Mouse (Mus musculus) kidney, postnatal 36 days (tissue): Measurements from ENCODE around the gene Morf4l1.
"Not testable (repeated sequence)": the region's sequence is repeated elsewhere in the genome, so short reads cannot be mapped to it uniquely, and the experiment has no call there.

Experiments used
- DNase-seq, 2 experiments: peaks; one replicate each; pipeline ENCODE4 v3.0.0; 2021 to 2022; ENCODE audit warnings: mixed read lengths in 2 of 2

The Morf4l1 gene

GRCm38 (mm10) chr9:90059828-90060573 is 54.6 kb downstream of the Morf4l1 start:
- DNase-seq = no peak

DNA sequence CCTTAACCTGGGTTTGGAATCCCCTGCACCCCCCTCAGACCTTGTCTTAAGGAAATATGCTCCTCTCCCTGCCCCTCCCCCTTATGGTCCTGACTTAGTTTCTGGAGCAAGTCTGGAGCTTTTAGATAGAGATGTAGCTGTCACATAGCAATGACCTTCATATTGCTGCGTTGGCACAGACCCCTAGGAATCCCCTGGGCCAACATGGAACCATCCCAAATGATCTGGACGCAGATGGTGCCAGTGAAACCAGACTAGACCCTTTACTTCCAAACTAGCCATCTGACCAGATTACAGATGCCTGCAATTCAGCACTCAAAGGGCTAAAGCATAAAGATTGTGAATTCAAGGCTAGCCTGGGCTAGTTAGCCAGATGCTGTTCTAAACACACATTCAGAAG is 57.9 kb downstream of the Morf4l1 start:
- no peak for DNase-seq

GRCm38 (mm10) chr9:90055911-90056310 is 58.7 kb downstream of the Morf4l1 start:
- no peak for DNase-seq

DNA sequence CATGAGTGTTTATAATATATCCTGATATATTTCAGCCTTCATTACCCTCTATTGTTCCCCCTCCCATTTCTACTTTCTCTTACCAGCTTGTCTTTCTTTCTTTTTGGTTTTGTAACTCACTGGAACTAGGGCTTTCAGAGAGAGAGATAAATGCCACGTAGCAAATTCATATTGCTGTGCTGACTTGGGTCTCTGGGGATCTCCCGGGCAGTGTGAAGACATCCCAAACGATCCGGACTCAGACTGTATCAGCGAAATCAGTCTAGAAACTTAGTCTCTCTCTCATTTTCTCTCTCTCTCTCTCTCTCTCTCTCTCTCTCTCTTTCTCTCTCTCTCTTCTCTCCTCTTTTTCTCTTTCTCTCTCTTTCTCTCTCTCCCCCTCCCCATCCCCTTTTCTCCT is 59.2 kb downstream of the Morf4l1 start:
- DNase-seq = no peak

- DNase-seq = peak; percentile 88 to 89
Measured at GRCm38 (mm10) chr9:90054371-90055145, 60.0 kb downstream of the Morf4l1 start.

DNA sequence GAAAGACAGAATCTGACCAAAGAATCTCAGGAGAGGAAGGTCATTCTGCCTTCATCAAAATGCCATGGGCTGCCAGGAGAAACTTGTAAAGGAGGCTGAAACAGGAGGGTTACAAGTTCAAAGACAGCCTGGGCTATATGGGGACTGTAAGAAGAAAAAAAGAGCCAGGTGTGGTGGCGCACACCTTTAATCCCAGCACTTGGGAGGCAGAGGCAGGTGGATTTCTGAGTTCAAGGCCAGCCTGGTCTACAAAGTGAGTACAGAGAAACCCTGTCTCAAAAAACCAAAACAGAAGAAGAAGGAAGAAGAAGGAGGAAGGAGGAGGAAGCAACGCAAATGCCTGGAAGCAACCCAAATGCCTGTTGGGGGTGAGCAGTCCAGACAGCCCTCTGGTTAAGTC is 60.7 kb downstream of the Morf4l1 start, which contains the start of gene Ctsh:
TSS of gene Ctsh (plus strand) at position 301 of the 400 bp plus-strand sequence.
- DNase-seq = no peak

GRCm38 (mm10) chr9:90047937-90048627 is 66.5 kb downstream of the Morf4l1 start:
- peak in 1 of 2 experiments; percentile 17 for DNase-seq

DNA sequence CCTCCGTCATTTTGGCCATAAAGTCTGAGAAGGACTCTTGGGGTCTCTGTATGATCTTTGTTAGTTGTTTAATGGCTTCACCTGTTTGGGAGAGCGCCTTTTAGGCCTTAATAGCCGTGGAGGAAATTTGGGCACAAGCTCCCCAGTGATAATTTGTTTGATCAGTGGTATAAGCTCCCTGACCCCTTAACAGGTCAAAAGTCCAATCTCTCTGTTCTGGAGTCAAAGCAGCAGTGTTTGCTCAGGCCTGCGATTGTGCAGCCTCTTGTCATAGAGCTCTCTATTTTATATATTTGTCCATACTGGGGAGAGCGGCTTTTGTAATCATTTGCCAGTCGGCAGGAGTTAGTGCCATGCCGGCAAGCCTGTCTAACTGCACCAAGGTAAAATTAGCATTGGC is 69.4 kb downstream of the Morf4l1 start:
- DNase-seq = no peak

GRCm38 (mm10) chr9:90042906-90043305 is 71.7 kb downstream of the Morf4l1 start:
- DNase-seq = not testable (repeated sequence)
